Mouse (Mus musculus): Measurements from ENCODE around the gene Coro2a.

Gene Coro2a

DNA sequence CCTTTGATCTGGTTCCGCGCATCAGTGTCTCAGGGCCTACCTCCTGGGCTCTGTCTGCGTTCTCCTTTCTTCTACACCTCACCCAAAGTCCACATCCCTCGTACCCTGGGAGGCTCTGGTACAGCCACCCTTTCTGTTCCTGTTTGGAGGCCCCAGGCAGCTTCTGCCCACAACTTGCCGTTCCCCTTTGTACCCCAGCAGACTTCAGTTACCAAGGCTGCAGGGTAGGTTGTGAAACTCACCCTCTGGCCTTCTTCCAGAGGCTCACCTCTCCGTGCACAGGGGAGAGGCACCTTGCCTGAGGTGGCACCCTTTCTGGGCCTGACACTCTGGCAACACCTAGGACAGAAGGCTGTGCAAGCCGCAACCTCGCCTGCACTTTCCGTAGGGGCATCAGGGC, 46.2 kb downstream of the Coro2a start:
- DNase-seq = peak; percentile 57 to 65

DNA sequence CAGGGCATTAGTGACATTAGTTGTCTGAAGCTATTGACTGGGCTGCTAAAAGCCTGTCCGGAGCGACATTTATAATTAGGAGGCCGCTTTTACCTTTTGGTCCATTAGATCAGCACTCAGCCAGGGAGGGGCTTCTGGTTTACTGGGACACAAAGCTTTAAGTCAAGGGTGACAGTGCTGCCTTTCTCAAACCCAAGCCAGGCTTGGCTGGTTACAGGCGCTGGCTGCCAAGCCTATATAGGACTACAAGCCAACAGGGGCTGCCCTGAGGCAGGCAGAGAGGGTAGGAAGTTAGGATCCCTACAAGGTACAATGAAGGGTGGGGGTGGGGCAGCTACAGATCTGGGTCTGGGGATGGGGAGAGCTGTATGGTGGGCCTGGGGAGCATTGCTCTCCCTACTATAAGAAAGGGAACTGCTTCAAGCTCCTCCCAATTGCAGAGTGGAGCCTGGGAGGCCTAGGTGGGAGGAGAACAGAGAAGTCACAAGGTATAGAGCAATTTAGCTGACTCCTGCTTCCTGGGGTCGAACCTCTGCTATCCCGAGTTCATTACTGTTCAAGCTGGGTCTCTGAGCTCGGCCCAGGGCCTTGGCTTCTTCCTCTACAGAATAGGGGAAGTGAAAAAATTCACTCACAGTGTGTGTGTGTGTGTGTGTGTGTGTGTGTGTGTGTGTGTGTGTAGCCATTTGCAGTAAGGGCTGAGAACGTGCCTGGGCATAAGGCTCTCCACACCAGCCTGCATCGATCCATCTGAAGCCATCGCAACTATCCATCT, 47.5 kb downstream of the Coro2a start:
- peak; percentile 53 to 62 for DNase-seq

DNA sequence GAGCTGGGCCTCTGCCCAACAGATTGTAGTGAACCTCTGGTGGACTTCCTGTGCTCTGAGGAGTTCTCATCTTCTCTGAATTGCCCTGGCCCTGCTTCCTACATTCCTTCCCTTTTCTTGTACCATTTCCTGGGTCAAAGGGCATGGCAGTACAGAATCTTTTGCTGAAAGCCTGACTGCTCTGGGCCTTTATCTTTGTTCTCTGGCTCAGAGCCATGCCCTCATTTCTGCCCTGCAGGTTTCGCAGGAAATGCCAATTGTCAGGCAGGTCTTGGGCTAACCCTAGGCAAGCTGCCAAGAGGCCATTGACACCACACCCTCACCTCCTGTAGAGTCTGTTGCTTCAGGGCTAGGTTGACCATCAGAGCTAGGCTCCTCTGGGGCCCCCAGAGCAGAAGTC, 48.1 kb downstream of the Coro2a start:
- peak; percentile 83 for DNase-seq

DNA sequence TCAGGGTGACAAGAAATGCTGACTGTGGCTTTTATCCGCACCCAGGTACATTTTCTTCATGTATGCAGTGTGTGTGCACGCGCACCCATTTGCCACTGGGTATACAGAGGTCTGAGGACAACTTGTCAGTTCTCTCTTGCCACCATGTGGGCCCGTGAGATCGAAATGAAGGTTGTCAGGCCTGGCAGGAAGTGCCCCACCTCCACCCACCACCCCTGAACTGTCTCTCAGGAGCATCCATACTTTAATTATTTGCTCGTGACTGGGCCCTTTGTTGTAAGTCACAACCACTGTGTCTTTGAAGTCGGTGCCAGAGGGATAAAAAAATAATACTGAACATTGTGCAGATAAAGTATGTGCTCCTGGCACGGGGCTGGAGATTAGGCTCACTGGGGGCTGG, 51.6 kb downstream of the Coro2a start:
- no peak for DNase-seq

DNA sequence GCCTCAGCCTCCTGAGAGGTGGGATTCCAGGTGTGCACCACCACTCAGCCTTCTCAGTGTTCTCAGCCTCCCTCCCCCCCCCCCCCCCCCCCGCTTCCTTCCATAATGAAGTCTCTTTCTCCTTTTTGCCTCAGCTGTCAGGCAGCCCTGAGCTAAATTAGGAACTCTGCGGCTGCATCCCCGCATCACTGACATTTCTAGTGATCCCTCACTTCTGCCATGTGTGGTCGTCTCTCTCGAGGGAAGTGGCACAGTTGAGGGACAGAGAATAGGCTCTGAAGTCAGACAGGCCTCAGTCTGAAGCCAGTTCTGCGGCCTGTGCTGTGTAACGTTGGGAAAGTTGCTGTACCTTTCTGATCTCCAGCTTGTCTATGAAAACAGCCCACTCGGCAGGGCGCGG, 52.0 kb downstream of the Coro2a start:
- no peak for DNase-seq

DNA sequence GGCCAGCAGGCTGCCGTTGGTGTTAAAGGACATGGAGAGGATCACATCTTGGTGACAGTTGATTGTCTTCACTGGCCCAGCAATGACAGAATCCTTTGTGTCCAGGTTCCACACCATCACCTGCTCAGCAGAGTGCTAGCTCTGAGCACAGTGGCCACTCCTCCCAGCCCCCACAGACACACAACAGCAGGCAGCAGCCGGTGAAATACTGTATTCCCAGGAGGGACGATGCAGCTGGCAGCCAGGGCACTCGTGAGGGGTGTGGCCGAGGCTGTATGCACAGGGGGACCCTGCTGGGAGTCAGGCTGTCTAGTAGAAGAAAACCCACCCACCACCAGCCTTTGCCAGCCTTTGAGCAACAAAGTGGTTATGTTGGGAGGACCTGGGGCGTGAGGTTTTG, 55.3 kb downstream of the Coro2a start:
- DNase-seq = no peak

DNA sequence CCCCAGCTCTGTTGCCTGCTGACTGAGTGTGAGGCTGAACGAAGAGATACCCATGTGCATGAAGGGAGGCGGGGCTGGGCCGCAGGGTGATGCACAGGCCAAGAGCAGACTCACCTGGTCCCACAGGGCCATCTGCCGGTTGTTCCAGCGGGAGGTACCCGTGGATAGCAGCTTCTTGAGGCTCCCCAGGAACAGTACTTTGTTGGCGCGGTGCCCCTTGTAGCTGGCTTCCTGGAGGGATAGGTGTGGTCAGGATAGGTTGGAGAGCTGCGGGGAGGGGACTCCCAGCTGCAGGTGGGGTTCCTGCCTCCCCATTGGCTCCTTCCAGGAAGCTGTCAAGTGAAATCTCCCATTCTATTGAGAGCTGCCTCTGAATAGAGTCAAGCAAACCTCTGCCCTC, 56.5 kb downstream of the Coro2a start:
- peak; percentile 46 to 66 for DNase-seq

DNA sequence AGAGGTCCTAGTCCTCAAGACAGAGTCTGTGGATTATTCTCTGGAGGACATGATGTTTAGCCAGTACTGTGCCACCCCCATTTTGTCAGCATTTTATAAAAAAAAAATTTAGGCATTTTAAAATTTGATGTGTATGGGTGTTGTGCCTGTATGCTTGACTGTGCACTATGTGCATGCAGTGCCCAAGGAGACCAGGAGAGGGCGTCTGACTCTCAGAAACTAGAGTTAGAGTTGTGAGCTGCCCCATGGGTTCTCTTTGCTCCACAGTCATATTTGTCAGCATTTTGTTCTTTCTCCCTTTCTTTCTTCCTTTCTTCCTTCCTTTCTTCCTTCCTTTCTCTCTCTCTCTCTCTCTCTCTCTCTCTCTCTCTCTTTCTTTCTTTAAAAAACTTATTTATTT, 57.7 kb downstream of the Coro2a start:
- DNase-seq = peak; percentile 38 to 44

DNA sequence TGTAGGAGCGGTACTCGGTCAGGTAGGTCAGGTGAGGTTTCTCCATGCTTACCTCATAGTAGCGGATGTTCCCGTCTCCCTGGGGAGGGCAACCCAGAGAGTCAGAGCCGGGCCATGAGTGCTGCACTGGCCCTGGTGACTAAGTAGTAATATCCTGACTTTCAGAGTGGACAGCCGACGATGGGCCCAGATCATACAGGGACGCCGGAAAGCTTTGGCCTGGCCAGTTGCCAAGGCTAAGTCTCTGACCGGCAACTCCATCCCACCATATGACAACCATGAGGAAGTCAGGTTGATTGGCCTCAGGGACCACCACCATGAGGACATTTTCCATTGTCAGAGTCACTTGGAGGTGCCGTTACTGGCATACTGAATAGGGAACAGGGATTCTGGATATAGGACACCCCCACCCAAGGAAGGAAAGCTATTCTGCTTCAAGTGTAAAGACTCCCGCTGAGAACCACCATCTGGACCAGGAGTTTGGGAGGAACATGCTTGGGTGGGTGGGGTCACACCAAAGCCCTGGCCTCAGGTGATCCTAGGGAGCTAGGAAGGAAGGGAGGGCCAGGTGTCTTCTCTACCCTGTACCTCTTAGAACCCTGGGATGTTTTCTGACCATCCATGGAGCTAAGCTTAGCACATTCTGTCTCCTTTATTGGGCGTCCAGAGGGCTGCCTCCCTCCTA, 58.5 kb downstream of the Coro2a start:
- no peak for DNase-seq

DNA sequence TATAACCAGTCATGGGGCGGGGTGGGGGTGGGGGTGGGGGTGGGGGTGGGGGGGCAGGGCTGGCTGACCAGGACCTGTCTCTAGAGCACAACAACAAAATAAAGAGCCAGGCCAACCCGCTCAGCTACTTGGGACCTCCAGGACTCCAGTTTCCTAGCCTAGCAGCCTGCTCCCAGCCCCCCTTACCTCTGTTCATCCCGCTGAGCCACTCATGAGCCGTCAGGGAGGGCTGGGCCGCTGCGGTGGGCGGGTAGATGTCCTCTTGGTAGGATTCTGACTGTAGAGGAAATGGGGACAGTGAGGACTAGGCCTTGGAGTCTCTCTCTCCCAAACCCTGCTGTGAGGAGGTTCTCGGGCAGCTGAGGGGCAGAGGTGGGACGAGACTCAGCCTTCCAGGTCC, 60.3 kb downstream of the Coro2a start:
- no peak for DNase-seq

DNA sequence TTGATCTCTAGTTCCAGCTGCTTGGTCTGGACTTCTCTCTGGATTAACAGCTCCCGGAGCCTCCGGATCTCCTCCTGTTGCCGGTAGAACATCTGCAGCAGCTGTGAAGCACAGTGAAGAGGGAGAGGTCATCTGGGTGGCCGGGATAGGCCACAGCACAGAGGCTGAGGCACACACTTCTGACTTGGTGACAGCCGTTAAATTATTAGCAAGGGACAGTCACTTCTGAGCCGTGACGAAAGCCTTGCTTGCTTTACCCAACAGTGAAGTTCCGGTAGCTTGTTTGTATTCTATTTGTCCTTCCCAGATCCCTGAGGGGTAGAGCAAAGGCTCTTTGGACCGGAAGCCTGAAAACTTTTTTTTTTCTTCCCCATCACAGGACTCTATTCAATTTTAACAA, 62.8 kb downstream of the Coro2a start:
- no peak for DNase-seq

DNA sequence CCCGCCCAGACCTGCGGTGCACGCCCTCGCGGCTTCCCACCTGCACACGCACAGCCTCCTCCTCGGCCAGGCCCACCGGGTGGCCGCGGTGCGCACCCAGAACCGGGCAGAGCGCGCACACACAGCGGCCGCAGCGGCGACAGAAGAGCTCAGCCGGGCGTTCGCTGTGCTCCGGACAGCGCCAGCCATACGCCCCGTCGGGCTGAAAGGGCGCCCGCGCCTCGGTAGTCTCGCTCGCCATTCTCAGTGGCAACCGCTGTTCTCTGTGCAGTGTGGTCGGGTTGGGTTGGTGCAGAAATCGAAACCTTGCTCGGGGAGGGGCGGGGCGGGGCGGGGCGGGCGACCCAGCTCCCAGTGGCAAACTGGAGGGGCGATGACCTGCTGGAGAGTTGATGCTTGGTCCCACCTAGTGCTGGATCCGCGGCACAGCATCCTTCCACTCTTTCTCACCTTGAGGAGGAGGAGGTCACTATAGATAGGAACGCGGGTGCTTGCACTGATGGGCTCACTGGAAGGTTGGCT, 66.1 kb downstream of the Coro2a start, which contains the start of gene Trim14:
Trim14 (minus strand) TSS at position 302 of the 522 bp plus-strand sequence.
- DNase-seq = peak; percentile 64 to 65

DNA sequence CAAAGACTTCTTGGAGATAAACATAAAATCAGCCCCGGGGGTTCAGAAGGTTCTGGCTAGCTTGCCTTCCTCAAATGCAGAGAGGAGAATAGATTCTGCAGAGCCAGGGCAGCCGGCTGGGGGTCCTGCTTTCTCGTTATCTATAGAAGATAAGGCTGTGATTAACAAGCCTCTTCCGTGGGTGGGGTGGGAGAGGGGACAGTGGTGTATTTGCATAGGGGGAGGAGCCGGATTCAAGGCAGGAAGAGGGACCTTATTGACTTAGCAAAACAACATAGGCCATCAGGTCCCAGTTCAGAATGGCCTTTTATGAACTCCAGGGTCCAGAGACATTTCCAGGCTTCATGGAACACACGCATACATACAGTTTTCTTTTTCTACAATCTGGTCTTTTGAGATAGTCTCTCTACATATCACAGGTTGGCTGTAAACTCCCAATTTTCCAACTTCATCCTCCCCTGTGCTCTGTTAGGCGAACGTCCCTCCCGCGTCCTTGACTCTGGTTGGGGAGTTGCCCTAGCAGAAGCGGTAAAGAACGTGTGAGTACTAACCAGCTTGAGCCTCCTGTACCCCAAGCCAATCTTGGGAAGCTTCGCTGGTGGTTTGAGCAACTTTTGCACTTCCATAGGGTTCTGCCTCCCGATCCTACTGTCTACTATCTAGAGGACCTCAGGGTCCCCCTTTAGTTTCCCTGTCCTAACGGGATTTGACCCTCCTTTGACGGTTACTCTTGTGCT, 66.7 kb downstream of the Coro2a start:
- DNase-seq = peak in 1 of 2 experiments; percentile 27

DNA sequence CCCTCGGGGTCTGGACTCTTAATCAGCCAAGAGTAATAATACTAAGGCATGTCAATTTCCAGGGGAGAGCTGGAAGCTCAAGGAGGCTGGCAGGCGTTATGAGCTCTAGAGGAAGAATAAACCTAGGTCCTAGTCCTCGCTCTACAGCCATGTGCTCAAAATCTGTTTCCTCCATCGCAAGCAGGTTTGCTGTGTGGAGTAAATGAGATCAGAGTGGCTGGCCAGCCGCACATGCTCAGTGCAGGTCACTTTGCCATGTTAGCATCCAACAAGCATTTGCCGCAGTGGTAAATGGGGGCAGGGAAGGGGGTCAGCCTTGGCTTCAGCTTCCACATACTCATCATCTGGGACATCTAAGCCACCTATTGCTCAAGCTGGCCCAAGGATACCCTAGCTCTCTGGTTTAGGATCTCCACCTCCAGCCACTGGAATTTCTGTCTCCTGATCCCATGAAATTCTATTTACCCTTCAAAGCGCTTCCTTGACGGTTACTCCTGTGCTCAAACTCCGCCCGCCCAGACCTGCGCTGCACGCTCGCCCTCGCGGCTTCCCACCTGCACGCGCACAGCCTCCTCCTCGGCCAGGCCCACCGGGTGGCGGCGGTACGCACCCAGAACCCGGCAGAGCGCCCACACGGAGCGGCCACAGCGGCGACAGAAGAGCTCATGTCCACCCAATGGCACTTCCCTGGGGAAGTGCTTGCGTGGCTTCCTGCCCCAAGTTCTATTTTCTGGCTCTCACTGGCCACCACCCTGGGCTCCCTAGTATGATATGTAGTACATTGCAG, 67.9 kb downstream of the Coro2a start:
- DNase-seq = peak; percentile 50

DNA sequence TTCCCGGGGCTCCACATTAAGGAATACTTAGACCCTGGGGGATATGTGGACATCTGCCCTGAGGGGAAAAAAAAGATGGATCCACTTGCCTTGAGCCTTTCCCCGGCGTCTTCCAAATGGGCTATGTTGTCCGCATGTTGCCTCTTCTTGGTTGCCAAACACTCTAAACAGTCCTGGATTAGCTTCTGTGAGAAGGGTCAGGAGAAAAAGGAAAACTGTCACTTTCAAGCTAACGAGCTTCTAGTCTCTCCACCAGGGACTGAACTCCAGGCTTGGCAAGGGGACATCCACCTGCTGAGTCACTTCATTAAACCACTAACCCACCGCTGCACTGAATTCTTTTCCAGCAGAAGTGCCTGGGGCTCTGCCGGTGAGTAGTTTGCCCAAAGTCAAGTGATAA, 69.1 kb downstream of the Coro2a start:
- DNase-seq = no peak

DNA sequence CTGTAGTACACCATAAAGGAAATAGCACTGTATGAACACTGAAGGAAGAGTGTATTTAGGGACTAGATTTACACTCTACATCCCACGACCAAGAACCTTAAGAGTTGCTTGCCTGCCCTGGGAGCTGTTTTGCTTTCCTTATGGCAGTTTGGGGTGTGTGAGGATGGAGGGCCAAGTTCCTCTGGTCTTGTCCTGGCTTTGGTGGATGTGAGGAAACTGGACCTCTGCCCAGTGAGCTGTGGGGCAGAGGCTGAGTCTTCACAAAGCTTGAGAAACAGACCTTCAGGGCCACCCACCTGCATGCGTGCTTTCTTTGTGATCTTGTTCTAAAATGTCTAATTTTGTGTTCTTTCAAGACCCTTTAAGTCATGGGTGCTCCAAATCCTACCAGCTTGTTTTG, 69.5 kb downstream of the Coro2a start:
- DNase-seq = no peak

DNA sequence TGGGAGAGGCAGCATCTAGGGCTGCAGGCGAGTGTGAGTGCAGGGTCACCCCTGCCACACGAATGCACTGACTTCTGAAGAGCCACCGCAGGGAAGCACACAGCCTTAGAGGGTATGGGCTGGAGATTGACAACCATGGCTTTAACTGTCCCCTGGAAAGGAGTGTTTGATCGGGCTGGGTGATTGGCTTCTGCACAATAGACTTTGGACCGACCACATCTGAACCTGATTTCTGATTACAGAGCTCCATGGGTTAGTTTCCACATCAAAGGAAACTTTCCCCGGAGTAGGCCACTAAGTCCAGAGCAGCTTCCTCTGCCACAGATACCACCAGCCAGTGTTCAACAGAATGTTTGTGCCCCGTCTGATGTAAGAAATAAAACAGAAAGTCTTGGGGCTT, 72.3 kb downstream of the Coro2a start:
- peak in 1 of 2 experiments; percentile 16 for DNase-seq

DNA sequence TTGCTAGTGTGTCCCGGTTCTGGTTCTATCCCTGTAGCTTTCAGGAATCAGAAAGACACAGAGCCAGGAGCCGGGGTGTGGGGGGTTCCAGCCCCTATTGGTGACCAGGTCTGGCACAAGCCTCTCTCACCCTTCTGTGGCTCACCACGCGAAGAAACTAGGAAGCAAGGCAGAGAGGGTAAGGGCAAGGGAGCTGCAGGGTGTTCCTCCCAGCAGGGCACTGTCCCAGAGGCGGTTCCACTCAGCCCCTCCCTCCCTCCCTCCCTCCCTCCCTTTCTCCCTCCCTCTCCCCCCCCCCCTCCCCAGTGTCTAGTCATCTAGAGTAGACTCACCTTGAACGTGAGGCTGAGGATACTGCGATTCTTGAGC, 74.5 kb downstream of the Coro2a start:
- peak; percentile 34 to 35 for DNase-seq

DNA sequence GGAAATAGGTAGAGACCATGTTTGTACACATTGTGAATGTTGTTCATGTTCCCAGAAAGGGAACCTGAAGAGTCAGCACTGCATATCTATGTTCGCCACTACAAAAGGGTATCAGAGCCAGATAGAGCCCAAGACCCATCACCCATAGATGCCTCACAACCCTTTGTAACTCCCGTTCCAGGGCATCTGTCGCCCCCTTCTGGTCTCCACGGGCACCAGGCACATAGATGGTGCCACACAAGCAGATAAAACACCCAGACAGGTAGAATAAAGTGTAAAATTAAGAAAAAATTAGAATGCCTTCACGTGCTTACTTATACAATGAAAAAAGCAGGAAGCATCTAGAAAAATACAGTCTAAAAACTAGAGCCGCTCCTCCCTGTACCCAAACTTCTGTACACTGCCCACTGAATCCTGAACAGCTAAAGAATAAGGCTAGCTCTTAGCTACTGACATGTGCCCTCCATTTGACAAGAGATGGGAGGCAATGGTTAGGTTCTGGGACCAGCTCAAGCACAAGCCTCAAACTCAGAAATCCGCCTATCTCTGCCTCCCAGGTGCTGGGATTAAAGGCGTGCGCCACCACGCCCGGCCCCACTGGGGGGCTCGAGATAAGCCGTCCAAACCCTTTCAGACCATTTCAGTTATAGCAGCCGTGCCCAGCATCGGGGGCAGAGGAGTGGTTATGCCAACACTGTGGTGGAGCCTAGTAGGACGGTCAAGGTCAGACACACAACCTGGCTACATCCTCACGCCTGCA, 75.0 kb downstream of the Coro2a start:
- no peak for DNase-seq

DNA sequence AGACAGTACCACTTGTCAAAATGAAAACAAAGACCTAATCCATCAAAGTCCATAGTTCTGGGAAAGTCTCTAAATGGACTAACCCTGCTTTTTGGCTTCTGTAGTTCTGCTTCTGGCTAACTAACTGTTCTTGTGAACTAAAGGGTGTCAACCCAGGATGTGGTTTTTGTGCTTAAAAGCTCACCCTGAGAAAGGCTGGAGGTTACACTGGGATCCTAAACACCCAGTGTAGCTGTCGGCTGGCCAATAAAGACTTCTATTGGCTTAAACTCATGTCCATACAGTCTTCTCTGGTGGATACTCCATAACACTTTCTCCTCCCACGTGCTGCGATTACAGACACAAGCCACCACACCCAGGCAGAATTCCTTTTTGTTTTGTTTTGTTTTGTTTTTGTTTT, 75.8 kb downstream of the Coro2a start:
- DNase-seq = no peak

DNA sequence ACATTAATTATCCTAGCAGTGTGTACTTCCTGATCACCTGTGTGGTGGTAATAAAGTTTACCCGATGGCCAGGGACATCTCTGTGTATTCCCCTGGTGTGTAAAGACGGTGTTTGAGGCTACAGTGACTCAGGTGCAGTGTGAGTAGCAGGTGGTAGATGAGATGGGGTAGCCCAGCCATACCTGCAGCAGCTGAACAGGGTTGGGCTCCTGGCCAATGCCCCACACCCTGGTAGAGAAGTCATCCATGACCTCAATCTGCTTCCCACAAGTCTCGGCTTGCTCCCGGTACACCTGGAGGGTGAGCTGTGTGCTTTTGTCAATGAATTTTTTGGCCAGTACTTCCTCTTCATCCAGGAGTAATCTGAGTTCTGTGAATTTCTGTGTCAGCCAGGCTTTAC, 78.7 kb downstream of the Coro2a start:
- no peak for DNase-seq

DNA sequence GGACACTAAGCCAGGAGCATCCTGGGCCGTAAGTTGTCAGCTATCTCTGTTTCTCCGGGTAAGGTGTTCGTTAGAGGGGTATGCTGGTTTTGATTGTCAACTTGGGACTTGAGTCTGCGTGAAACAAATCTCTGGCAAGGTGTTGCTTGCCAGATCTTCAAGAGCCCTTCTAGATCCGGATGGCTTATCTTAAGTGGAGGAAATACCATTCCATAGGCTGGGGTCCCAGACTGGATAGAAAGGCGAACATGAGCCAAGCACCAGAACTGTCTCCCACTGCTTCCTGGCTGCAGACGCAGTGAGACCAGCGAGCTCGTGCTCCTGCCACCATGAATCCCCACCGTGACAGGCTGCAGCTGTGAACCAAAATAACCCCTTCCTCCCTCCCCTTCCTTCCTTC, 80.5 kb downstream of the Coro2a start:
- no peak for DNase-seq

Measured in lung, postnatal 4 days (tissue).